ENCODE assay signal across 8 mouse cellular contexts in the genomic region with DNA sequence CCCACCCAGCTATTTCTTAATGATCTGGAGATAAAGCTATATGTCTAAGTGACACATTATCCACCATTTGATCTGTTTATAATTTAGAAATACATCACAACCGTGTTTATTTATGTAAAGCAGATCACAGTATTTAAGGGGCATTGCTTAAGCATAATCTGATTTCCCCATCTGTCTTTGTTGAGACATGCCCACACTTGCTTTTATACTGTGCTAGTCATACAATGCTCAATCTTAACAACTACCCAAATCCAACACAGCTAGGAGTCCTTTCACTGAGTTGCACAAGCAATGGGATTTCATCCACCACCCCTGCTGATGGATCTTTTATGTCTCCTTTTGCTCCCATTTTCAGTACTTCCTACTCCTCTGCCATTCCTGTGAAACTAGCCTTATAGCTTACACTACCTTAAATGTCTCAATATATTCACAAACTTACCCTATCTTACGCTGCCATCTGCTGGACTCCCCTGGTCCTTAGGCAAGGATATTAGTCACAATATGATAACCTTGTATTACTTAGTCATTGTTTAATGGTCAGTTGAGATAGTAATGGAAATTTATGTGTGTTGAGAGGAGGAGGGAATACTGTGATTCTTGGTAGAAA.
DNase-seq lines count a peak whose midpoint lies in the region; ATAC-seq and TF ChIP-seq lines count a peak whose summit lies in the region.

No protein-coding gene starts in this region.

- H3K9ac ChIP-seq in intestine, embryonic 16.5 days (ENCODE audit: low read depth, low read length): no peak overlapping the region

- no peak overlapping the region for H3K27ac ChIP-seq in forebrain, embryonic 10.5 days
- no peak overlapping the region for H3K27ac ChIP-seq in intestine, embryonic 16.5 days (ENCODE audit: low read length)

- peaks cover 5% of the 10 kb centered on the region; the same call in 1 of the 2 replicates for H3K4me1 ChIP-seq in forebrain, embryonic 10.5 days
- no peaks in the 10 kb centered on the region for H3K4me1 ChIP-seq in intestine, embryonic 16.5 days (ENCODE audit: control insufficient read depth, insufficient read depth, low read length)

- no peaks in the 10 kb centered on the region for H3K36me3 ChIP-seq in forebrain, embryonic 10.5 days (replicated peaks)
- no peaks in the 10 kb centered on the region for H3K36me3 ChIP-seq in intestine, embryonic 16.5 days (ENCODE audit: control insufficient read depth, insufficient read depth, low read length)
- H3K36me3 ChIP-seq in myocyte (ENCODE audit: control insufficient read depth, insufficient read depth): no peaks in the 10 kb centered on the region

- H3ac ChIP-seq in myocyte (ENCODE audit: control insufficient read depth, insufficient read length): no peak overlapping the region

- 66% methylated on average over 2 of the region's 2 CpGs for WGBS in forebrain, embryonic 10.5 days
- 52% methylated on average over 2 of the region's 2 CpGs for WGBS in intestine, embryonic 16.5 days

- H3K4me2 ChIP-seq in intestine, embryonic 16.5 days (ENCODE audit: low read depth, low read length): no peak overlapping the region
- peak overlapping the region; percentile 45 for H3K4me2 ChIP-seq in myocyte (ENCODE audit: low read depth)

- peak; percentile 56 for DNase-seq in testis, postnatal 10 days (ENCODE audit: low spot score)
- no peak for DNase-seq in testis, postnatal 14 days (ENCODE audit: low spot score)
- peak; percentile 67 for DNase-seq in adrenal gland, postnatal 14 days
- DNase-seq in forebrain, embryonic 10.5 days (ENCODE audit: extremely low spot score, low spot score): peak; percentile 23
- DNase-seq in left cerebral cortex, postnatal 36 days (ENCODE audit: low spot score in 2 of 2): peak; percentile 15 to 27

- intact Hi-C loops in left cerebral cortex, postnatal 36 days (cut with DNase I): loop anchor here (5.0 kb wide), 1 partner anchor 562 kb away; no protein-coding TSS in a partner anchor

- no peak overlapping the region for H3K4me3 ChIP-seq in forebrain, embryonic 10.5 days
- no peak overlapping the region for H3K4me3 ChIP-seq in intestine, embryonic 16.5 days (ENCODE audit: low read length)
- H3K4me3 ChIP-seq in myocyte: no peak overlapping the region

- peaks cover 27% of the 10 kb centered on the region for H3K27me3 ChIP-seq in forebrain, embryonic 10.5 days (ENCODE audit: poor library complexity, severe bottlenecking)
- H3K27me3 ChIP-seq in intestine, embryonic 16.5 days (replicated peaks; ENCODE audit: control insufficient read depth, insufficient read depth, low read length): no peaks in the 10 kb centered on the region
- H3K27me3 ChIP-seq in myocyte (ENCODE audit: control insufficient read depth, insufficient read depth, insufficient read length): no peaks in the 10 kb centered on the region

- no peaks in the 10 kb centered on the region for H3K9me3 ChIP-seq in forebrain, embryonic 10.5 days
- no peaks in the 10 kb centered on the region for H3K9me3 ChIP-seq in intestine, embryonic 16.5 days (ENCODE audit: control insufficient read depth, low read length)

- peak; percentile 68; the same call in 1 of the 2 replicates for ATAC-seq in intestine, embryonic 16.5 days
- ATAC-seq in monocyte, adult 5-6 weeks (replicated peaks; ENCODE audit: insufficient number of reproducible peaks, low FRiP score, low TSS enrichment, poor library complexity, severe bottlenecking): no peak

- no peak for TF ChIP-seq POLR2A in myocyte (IDR thresholded peaks at IDR 0.05; ENCODE audit: insufficient read length, low read depth)

- no peaks in the 10 kb centered on the region for H3K79me2 ChIP-seq in myocyte (ENCODE audit: control insufficient read depth, insufficient read depth)

TF ChIP-seq in myocyte, 11 proteins besides CTCF, POLR2A, EP300 and RAD21:
- TF ChIP-seq CEBPB (IDR thresholded peaks at IDR 0.05; ENCODE audit: insufficient read depth, poor library complexity, severe bottlenecking): no peak
- no peak for TF ChIP-seq TCF12 (IDR thresholded peaks at IDR 0.05; ENCODE audit: insufficient read depth, poor library complexity, severe bottlenecking)
- no peak for TF ChIP-seq REST (IDR thresholded peaks at IDR 0.05; ENCODE audit: insufficient read depth, insufficient read length)
- TF ChIP-seq E2F4 (IDR thresholded peaks at IDR 0.05; ENCODE audit: insufficient read depth): no peak
- no peak for TF ChIP-seq TCF3 (IDR thresholded peaks at IDR 0.05; ENCODE audit: insufficient read length, low read depth)
- TF ChIP-seq SRF (IDR thresholded peaks at IDR 0.05; ENCODE audit: control insufficient read depth, insufficient read length, low read depth): no peak
- TF ChIP-seq MAX (IDR thresholded peaks at IDR 0.05; ENCODE audit: low read depth): no peak
- no peak for TF ChIP-seq MYOG (IDR thresholded peaks at IDR 0.05; ENCODE audit: control insufficient read depth in 1 of 3, insufficient read depth in 1 of 3, insufficient read length in 2 of 3, low read depth in 2 of 3)
- TF ChIP-seq USF1 (IDR thresholded peaks at IDR 0.05; ENCODE audit: low read depth): no peak
- TF ChIP-seq POLR2AphosphoS2 (IDR thresholded peaks at IDR 0.05; ENCODE audit: insufficient read length, low read depth): no peak
- no peak for TF ChIP-seq MYOD1 (IDR thresholded peaks at IDR 0.05; ENCODE audit: control insufficient read depth in 1 of 3, insufficient read length in 2 of 3, low read depth in 2 of 3)
